Mouse (Mus musculus) G1E (cell line): Measurements from ENCODE around the gene Asic1.

Source experiments
- CTCF ChIP-seq: IDR thresholded peaks from 2 replicates; pipeline ENCODE4 v1.5.1; 2012; ENCODE audit warnings: low read depth, low read length, inconsistent platforms, mixed read lengths
- GATA1 ChIP-seq: IDR thresholded peaks from 2 replicates; pipeline ENCODE4 v1.6.1; 2012; ENCODE audit warnings: borderline replicate concordance, low read length, inconsistent platforms, mixed read lengths

- TF ChIP-seq CTCF (no peak), GATA1 (no peak)
Observed at GRCm38 (mm10) chr15:99715361-99715865, 45.2 kb downstream of the Asic1 start.
